Mouse (Mus musculus): ENCODE data around the gene Rhag.

DNA sequence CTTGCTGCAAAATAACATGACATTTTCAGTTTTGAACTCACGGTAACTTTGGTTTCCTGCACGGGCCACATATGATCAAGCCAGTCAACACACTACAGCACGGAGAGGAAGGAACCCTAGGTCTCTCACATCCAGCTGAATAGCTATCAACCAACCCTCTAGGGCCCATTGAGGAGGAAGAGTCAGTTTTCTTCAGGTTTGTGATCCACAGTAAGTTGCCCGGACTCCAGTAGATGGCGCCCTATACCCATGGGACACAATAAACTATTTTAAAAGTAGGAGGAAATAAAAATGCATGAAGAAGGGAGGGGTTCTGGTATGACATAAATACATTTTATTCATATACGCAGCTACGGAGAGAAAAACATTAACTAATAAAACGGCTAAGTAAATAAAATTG is 13.6 kb downstream of the Rhag start:
- peak; percentile 82 for TF ChIP-seq CTCF (IDR thresholded peaks at IDR 0.05; ENCODE audit: low read depth)
- TF ChIP-seq EP300 (optimal IDR thresholded peaks at IDR 0.05), result no peak

Data from stomach, postnatal 0 days (tissue).